Mouse (Mus musculus): Measurements from ENCODE around the gene Gm17482. TPM values are rescaled to one million over a fixed set of nuclear protein-coding genes. Genes with fewer than 3 reads are reported as not detected.
A peak's percentile ranks its signal among the peaks of the same experiment; 100 is the strongest.

The Gm17482 gene
- total RNA-seq, 4 experiments from 2014 or later, result not detected

- no peak for DNase-seq (ENCODE audit: low spot score)
Observed at GRCm38 (mm10) chr6:115245500-115246058, 18.4 kb downstream of the Gm17482 start.

DNA sequence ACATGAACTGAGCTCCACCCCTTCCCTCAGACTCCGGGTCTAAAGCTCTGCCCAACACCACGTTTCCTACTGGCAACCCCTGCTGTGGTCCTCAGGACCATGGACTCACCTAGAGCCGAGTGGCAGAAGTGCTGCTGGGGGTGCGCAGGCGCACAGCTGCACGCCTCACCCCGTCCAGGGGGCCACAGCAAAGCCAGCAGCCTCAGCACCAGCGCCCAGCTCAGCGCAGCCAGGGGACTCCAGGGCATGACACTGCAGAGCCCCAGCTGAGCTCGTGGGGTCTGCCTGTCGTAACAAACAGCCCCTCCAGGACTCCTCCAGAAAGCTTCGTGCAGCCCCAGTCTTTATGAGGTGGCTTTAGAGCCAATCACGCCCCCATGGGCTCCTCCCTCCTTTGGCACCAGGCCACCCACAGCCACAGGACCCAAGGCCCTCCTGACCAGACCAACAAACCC, 24.4 kb downstream of the Gm17482 start:
- DNase-seq (ENCODE audit: low spot score), result peak; percentile 74

GRCm38 (mm10) chr6:115252099-115252873, 25.1 kb downstream of the Gm17482 start, which contains the start of gene Timp4:
Gene Timp4, minus strand, starts transcription at chr6:115252205.
- no peak for DNase-seq (ENCODE audit: low spot score)

DNA sequence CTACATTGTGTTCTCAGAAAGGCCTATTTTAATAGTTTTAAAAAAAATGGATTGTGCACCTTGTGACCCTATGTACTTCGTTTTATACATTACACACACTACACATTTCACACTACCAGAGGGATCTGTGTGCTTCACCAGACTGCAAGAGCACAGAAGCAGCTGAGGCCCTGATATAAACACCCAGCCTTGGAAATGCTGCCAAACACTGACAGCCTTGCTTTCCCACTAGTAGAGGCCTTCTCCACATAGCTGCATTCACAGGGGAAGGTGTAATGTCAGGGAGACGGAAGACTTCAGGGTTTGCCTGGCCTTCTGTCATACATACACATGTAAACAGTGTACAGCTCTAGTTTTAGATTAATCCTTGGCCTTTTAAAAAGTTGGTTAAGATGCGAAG, 28.0 kb downstream of the Gm17482 start:
- no peak for DNase-seq (ENCODE audit: low spot score)

DNA sequence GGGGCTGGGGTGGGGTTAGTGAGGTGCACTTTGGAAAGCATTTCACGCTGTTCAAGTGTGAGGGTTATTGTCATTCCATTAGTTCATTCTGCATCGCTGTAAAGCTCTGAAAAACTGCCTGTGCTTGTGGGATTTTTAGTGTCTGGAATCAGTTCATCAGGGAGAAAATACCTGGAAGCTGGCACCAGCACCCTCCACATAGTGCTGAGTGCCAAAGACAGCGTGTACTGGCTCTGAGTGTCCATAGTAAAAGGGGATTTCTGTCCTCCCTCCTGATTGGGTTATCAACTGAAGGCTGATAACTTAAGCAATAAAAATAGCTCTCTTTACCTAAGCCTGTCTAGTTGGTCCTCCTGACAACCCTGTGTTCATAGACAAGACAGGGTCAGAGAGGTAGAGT, 33.4 kb downstream of the Gm17482 start:
- DNase-seq (ENCODE audit: low spot score), result no peak

DNA sequence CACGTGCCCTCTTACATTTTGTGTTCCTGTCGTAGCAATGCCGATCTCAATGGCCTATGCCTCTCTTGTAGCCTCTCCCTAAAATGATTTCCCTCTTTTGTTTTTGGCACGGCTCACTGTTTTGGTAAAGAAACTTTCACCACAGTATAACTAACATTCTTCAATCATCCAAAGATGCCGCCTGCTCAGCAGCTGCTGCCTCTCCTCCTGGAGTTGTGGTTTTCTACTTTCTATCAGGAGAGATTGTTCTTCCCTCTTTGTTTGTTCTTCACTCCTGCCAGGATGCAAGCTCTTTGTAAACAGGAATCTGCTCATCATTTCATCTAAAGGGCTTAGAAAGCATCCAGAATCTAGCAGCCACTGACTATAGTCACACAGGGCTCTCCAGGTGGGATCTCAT, 39.6 kb downstream of the Gm17482 start:
- DNase-seq (ENCODE audit: low spot score), result no peak

GRCm38 (mm10) chr6:115267916-115268315, 40.8 kb downstream of the Gm17482 start:
- DNase-seq (ENCODE audit: low spot score), result peak; percentile 85

DNA sequence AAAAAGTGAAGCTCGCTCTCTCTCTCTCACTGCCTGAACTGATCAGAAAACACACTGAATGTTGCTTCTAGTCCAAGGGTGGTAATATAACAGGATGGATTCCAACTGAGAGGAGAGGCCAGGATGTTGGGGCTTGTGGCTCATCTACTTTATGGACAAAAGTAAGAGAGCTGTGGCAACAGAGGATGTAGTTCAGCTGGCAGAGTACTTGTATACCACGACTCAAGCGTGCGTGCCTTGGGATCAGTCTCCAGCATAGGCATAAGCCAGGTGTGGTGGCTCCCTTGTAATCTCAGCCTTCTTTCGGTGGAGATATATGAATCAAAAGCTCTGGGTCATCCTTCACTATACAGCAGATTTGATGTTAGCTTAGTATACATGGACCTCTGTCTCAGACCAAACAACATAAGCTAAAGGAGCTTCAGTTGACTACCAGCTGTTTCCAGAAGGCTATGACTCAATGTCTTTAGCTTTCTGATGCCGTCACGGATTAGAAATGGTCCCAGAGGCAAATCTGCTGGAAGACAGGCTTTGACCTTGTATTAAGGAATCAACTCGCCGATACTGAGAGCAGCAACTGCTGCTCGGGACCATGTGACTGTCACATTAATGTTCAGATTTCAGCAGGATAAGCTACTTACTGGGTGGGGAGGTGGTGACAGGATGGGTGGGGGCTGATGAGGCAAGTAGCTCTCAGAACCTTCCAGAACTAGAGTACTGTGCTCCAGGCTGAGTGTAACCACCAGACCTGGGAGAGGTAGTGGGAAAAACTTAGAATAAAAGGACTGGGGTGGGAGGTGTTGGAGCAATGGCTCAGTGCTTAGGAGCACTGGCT, 41.6 kb downstream of the Gm17482 start:
- peak; percentile 36 for DNase-seq (ENCODE audit: low spot score)

DNA sequence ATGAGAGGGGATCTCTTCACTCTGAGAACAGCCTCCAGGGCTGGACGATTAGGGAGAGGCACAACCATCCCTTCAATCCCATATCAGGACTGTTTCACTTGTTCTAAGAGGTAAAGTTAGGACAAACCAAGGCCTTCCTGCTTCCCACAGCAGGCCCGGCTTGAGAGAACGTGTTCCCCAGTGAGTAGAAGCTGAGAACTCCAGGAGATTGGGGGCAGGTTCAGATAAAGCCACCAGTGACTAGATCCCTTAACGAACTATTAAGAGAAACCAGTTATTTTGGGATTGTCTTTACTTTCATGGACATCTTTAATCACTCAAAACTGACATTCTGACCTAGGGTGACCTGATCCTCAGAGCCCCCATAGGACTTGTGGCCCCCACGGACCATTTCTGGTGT, 42.4 kb downstream of the Gm17482 start:
- no peak for DNase-seq (ENCODE audit: low spot score)

DNA sequence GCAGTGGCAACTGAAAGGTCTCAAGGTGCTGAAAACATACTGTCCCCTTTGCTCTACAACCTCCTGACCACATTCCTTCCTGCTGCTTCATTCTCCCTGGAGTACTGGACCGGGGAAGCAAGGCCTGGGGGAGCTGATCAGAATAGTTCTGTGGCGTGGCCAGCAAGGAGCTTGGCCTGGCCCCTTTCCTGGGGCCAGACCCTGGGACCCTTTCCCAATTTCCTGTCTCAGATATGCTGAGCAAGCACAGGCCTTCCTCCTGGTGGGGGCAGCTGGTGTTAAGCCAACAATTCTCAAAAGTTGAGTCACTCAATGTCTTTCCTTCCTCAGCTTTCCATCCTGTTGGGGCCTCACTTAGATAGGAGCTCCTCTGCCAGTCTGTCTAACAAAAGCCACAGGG, 42.9 kb downstream of the Gm17482 start:
- peak; percentile 51 for DNase-seq (ENCODE audit: low spot score)

DNA sequence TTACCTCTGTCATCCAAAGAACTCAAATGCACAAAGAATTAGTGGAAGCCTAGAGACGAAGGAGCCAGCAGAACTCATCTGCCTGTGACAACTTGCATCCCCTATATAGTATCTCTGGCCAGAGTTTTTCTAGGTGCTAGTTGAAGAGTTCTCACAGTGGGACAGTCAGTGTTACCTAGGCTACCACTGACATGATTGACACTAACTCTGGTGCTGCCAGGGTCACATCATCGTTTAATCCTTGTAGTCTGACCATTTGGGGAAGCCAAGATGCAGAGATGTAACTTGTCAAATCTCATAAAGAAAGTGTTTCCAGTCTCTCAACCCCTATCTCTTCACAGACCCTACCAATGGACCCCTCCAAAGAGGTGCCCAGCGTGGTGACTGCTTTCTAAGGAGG, 44.2 kb downstream of the Gm17482 start:
- DNase-seq (ENCODE audit: low spot score), result no peak

GRCm38 (mm10) chr6:115271866-115272271, 44.7 kb downstream of the Gm17482 start:
- peak; percentile 78 for DNase-seq (ENCODE audit: low spot score)

DNA sequence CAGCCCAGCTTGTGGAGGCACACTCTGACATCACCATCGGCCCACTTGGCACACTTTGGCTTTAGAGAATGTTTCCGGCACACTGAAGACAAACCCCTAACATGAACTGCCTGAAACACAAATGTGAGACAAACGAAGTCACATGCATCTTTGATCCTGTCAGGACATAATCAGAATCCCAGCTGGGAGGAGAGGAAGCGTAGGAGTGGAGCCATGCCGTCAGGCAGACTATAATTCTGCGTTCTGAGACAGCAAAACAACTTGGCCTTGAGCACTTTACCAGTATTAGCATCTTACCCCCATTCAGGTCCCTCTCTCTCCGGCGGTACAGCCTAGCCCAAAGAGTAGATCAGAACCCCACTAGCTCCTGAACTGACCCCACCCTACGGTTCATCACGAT, 46.2 kb downstream of the Gm17482 start:
- DNase-seq (ENCODE audit: low spot score), result peak; percentile 81

- DNase-seq (ENCODE audit: low spot score), result no peak
Observed at GRCm38 (mm10) chr6:115274705-115275104, 47.6 kb downstream of the Gm17482 start.

DNA sequence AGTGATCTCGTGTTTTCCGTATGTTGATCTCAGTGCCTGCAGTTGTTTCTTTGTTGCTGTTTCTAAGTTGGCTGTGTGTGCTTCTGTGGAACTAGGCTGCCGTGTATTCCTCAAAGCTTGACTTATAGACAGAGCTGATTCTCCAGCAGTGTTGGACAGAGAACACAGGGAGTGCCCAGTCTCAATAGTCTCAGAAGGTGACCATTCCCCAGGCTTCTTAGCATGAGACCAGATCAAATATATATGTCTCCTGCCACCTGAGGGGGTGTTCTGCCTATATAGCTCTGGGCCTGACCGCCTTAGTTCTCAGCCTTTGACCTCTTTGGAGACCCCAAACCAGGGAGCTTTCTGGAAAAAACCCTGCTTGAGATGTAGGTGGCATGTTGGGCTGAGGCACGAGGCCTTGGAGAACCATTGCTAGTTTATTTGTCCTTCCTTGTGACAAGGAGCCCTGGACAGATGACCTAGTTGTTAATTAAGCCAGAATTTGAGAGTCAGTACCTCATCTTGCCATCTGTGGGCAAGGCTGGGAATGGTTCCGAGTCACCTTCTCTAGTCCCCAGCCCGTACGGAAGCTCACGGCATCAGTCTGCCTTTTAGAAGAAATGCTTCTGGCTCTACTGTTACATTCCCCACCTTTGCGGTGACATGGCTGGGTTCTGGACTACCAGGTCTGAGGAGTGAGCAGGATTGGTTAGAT, 48.1 kb downstream of the Gm17482 start:
- DNase-seq (ENCODE audit: low spot score), result no peak

DNA sequence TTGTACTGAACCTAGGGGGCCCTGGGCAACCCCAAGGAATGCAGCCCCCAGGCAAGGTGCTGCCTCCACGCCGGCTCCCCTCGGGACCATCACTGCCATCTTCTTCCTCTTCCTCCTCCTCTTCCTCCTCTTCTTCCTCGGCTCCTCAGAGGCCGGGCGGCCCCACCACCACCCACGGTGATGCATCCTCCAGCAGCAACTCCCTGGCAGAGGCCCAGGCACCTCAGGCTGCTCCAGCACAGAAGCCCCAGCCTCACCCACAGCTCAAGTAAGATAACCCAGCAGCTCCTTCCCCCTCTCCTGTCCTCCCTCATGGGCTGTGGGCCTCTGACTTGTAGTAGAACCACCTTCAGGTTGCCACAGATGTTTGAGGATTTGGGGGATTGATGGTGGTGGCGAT, 50.9 kb downstream of the Gm17482 start:
- no peak for DNase-seq (ENCODE audit: low spot score)

- DNase-seq (ENCODE audit: low spot score), result no peak
Observed at GRCm38 (mm10) chr6:115279639-115280038, 52.5 kb downstream of the Gm17482 start.

- DNase-seq (ENCODE audit: low spot score), result no peak
Observed at GRCm38 (mm10) chr6:115284153-115284552, 57.0 kb downstream of the Gm17482 start.

GRCm38 (mm10) chr6:115286441-115286840, 59.3 kb downstream of the Gm17482 start:
- DNase-seq (ENCODE audit: low spot score), result no peak

GRCm38 (mm10) chr6:115288223-115288622, 61.1 kb downstream of the Gm17482 start:
- DNase-seq (ENCODE audit: low spot score), result no peak

- DNase-seq (ENCODE audit: low spot score), result no peak
Observed at GRCm38 (mm10) chr6:115290561-115290960, 63.4 kb downstream of the Gm17482 start.

DNA sequence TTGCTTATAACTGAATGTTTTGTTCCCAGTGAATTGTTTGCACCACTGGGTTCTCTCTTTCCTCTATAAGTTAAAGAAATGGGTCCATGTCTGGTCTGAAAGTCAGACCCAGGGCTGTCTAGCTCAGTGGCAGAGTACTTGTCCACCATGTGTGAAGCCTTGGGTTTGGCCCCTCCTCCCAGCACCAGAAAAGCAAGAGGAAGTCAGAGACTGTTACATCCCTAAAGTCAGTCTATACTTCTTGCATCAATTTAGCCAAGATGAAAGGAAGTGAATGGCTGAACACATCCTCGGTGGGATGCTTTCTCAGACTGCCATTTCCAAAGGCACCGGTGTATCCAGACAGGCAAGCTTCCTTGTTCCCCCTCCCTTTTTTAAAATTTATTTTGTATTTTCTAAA, 63.9 kb downstream of the Gm17482 start:
- no peak for DNase-seq (ENCODE audit: low spot score)

All from heart, adult 8-10 months (tissue).